Mouse (Mus musculus) forebrain, embryonic 10.5 days (tissue): Measurements from ENCODE around the gene Dmbx1. TPM values are rescaled to one million over a fixed set of nuclear protein-coding genes. Genes with fewer than 3 reads are reported as not detected.

ENCODE experiments used
- DNase-seq: peaks from one replicate; pipeline ENCODE4 v3.0.0-alpha.2; 2017; ENCODE audit warnings: low spot score; ENCODE audit errors: extremely low spot score
- H3K27ac ChIP-seq: fragments of 300-500 bp; sonication (generic); 2 replicates; pipeline ENCODE4 v1.5.1; 2016; ENCODE audit warnings: mild to moderate bottlenecking
- H3K27me3 ChIP-seq: fragments of 300-500 bp; sonication (generic); 2 replicates; pipeline ENCODE4 v1.6.1; 2016; ENCODE audit warnings: mild to moderate bottlenecking; ENCODE audit not compliant: poor library complexity, severe bottlenecking
- H3K36me3 ChIP-seq: fragments of 300-500 bp; sonication (generic); replicated peaks from 2 replicates; pipeline ENCODE4 v1.6.1; 2016; ENCODE audit warnings: mild to moderate bottlenecking, moderate library complexity
- H3K4me1 ChIP-seq: fragments of 300-500 bp; sonication (generic); 2 replicates; pipeline ENCODE4 v1.6.1; 2016
- H3K4me3 ChIP-seq: fragments of 300-500 bp; sonication (generic); 2 replicates; pipeline ENCODE4 v1.5.1; 2016; ENCODE audit warnings: mild to moderate bottlenecking, moderate library complexity
- H3K9me3 ChIP-seq: fragments of 300-500 bp; sonication (generic); 2 replicates; pipeline ENCODE4 v1.6.1; 2016; ENCODE audit warnings: mild to moderate bottlenecking, moderate library complexity
- WGBS: fragments of 180-500 bp; shearing (Covaris S2); methylation state at CpG from one replicate; pipeline ENCODE4 v1.1.7; 2016; 5-methylcytosine and 5-hydroxymethylcytosine counted together
- polyA plus RNA-seq: library from polyadenylated mRNA; unstranded; fragments of >200 nt; fragmentation: Nextera tagmentation; extraction: Ambion mirVana; gene quantifications from 2 replicates; pipeline ENCODE4 v1.2.1, GENCODE M21; 2016

The Dmbx1 gene
- polyA plus RNA-seq, 1 experiment from 2014 or later, result 2.3 TPM

- DNase-seq, result peak; percentile 45
- Histone ChIP-seq H3K27ac (no peak overlapping the region), H3K36me3 (no peaks in the 10 kb centered on the region), H3K9me3 (no peaks in the 10 kb centered on the region), H3K4me1 (peaks cover 54% of the 10 kb centered on the region), H3K4me3 (no peak overlapping the region), H3K27me3 (peaks cover 98% of the 10 kb centered on the region)
- WGBS, result 2% methylated on average over 7 of the region's 7 CpGs
Observed at GRCm38 (mm10) chr4:115905701-115906100, 34.0 kb downstream of the Dmbx1 start.

- Histone ChIP-seq H3K4me1 (peaks cover 54% of the 10 kb centered on the region), H3K27me3 (peaks cover 100% of the 10 kb centered on the region), H3K27ac (no peak overlapping the region), H3K36me3 (no peaks in the 10 kb centered on the region), H3K4me3 (no peak overlapping the region; the same call in 1 of the 2 replicates), H3K9me3 (no peaks in the 10 kb centered on the region)
- DNase-seq, result peak; percentile 47
- WGBS, result 3% methylated on average over 12 of the region's 12 CpGs
Observed at GRCm38 (mm10) chr4:115904375-115904774, 35.4 kb downstream of the Dmbx1 start.

- peak; percentile 74 for DNase-seq
Observed at GRCm38 (mm10) chr4:115902816-115903215, 36.9 kb downstream of the Dmbx1 start.

GRCm38 (mm10) chr4:115897901-115898631, 41.7 kb downstream of the Dmbx1 start:
- H3K9me3 ChIP-seq, result no peaks in the 10 kb centered on the region
- DNase-seq, result peak; percentile 61
- peaks cover 95% of the 10 kb centered on the region for H3K27me3 ChIP-seq
- H3K27ac ChIP-seq, result peak overlapping the region; percentile 78
- no peaks in the 10 kb centered on the region for H3K36me3 ChIP-seq
- H3K4me1 ChIP-seq, result peaks cover 13% of the 10 kb centered on the region
- under 1% methylated on average over 55 of the region's 56 CpGs for WGBS
- H3K4me3 ChIP-seq, result peak overlapping the region; percentile 58

More at GRCm38 (mm10) chr4:115902816-115903215, 36.9 kb downstream of the Dmbx1 start:
- Histone ChIP-seq H3K36me3 (no peaks in the 10 kb centered on the region), H3K4me3 (no peak overlapping the region), H3K27ac (no peak overlapping the region), H3K27me3 (peaks cover 100% of the 10 kb centered on the region), H3K4me1 (peaks cover 49% of the 10 kb centered on the region), H3K9me3 (no peaks in the 10 kb centered on the region)
- WGBS, result 20% methylated on average over 5 of the region's 5 CpGs

- Histone ChIP-seq H3K27ac (no peak overlapping the region), H3K27me3 (peaks cover 95% of the 10 kb centered on the region), H3K4me3 (no peak overlapping the region), H3K4me1 (peaks cover 28% of the 10 kb centered on the region), H3K36me3 (no peaks in the 10 kb centered on the region), H3K9me3 (no peaks in the 10 kb centered on the region)
- WGBS, result 19% methylated on average over 3 of the region's 3 CpGs
- DNase-seq, result no peak
Observed at GRCm38 (mm10) chr4:115894281-115894680, 45.4 kb downstream of the Dmbx1 start.

- Histone ChIP-seq H3K36me3 (no peaks in the 10 kb centered on the region), H3K9me3 (no peaks in the 10 kb centered on the region), H3K27me3 (peaks cover 82% of the 10 kb centered on the region), H3K4me3 (peak within 1 kb of the TSS; percentile 50), H3K27ac (peak within 1 kb of the TSS; percentile 54; the same call in 1 of the 2 replicates), H3K4me1 (peaks cover 15% of the 10 kb centered on the region)
- under 1% methylated on average over 31 of the region's 31 CpGs for WGBS
- peak; percentile 38 for DNase-seq
Observed at GRCm38 (mm10) chr4:115890553-115890952, 49.2 kb downstream of the Dmbx1 start, which contains the start of gene 6430628N08Rik. Gene 6430628N08Rik (plus strand): TSS chr4:115890665.

- WGBS, result 11% methylated on average over 6 of the region's 6 CpGs
- Histone ChIP-seq H3K27me3 (peaks cover 83% of the 10 kb centered on the region), H3K4me3 (peak overlapping the region; percentile 50), H3K36me3 (no peaks in the 10 kb centered on the region), H3K9me3 (no peaks in the 10 kb centered on the region), H3K4me1 (peaks cover 15% of the 10 kb centered on the region), H3K27ac (peak overlapping the region; percentile 54; the same call in 1 of the 2 replicates)
- DNase-seq, result no peak
Observed at GRCm38 (mm10) chr4:115890066-115890465, 49.7 kb downstream of the Dmbx1 start.

- H3K27ac ChIP-seq, result no peak overlapping the region
- peaks cover 74% of the 10 kb centered on the region for H3K27me3 ChIP-seq
- no peak for DNase-seq
- peaks cover 22% of the 10 kb centered on the region for H3K4me1 ChIP-seq
- 67% methylated on average over 1 of the region's 1 CpGs for WGBS
- no peaks in the 10 kb centered on the region for H3K9me3 ChIP-seq
- no peaks in the 10 kb centered on the region for H3K36me3 ChIP-seq
- H3K4me3 ChIP-seq, result no peak overlapping the region
Observed at GRCm38 (mm10) chr4:115886875-115887274, 52.9 kb downstream of the Dmbx1 start.

GRCm38 (mm10) chr4:115885846-115886245, 53.9 kb downstream of the Dmbx1 start:
- no peak for DNase-seq
- Histone ChIP-seq H3K36me3 (no peaks in the 10 kb centered on the region), H3K4me1 (peaks cover 29% of the 10 kb centered on the region), H3K4me3 (no peak overlapping the region), H3K27me3 (peaks cover 63% of the 10 kb centered on the region), H3K9me3 (no peaks in the 10 kb centered on the region), H3K27ac (no peak overlapping the region)
- 85% methylated on average over 3 of the region's 3 CpGs for WGBS

GRCm38 (mm10) chr4:115884022-115884421, 55.7 kb downstream of the Dmbx1 start, which contains the start of gene Kncn:
Gene Kncn (plus strand): TSS chr4:115884400.
- Histone ChIP-seq H3K4me1 (peaks cover 36% of the 10 kb centered on the region), H3K36me3 (no peaks in the 10 kb centered on the region), H3K9me3 (no peaks in the 10 kb centered on the region), H3K4me3 (no peak within 1 kb of the TSS), H3K27ac (no peak within 1 kb of the TSS), H3K27me3 (peaks cover 59% of the 10 kb centered on the region)
- no peak for DNase-seq
- WGBS, result 85% methylated on average over 6 of the region's 6 CpGs

- Histone ChIP-seq H3K27ac (no peak overlapping the region), H3K9me3 (no peaks in the 10 kb centered on the region), H3K27me3 (peaks cover 54% of the 10 kb centered on the region), H3K4me1 (peaks cover 54% of the 10 kb centered on the region), H3K4me3 (no peak overlapping the region), H3K36me3 (no peaks in the 10 kb centered on the region)
- DNase-seq, result no peak
- 76% methylated on average over 4 of the region's 4 CpGs for WGBS
Observed at GRCm38 (mm10) chr4:115882195-115882594, 57.5 kb downstream of the Dmbx1 start.

GRCm38 (mm10) chr4:115881183-115881582, 58.5 kb downstream of the Dmbx1 start:
- Histone ChIP-seq H3K36me3 (peaks cover 6% of the 10 kb centered on the region; the same call in 1 of the 2 replicates), H3K27ac (peak overlapping the region; percentile 86), H3K4me3 (no peak overlapping the region), H3K4me1 (peaks cover 58% of the 10 kb centered on the region), H3K9me3 (no peaks in the 10 kb centered on the region), H3K27me3 (peaks cover 50% of the 10 kb centered on the region)
- WGBS, result 7% methylated on average over 1 of the region's 1 CpGs
- DNase-seq, result peak; percentile 46

GRCm38 (mm10) chr4:115878828-115879227, 60.9 kb downstream of the Dmbx1 start:
- Histone ChIP-seq H3K4me3 (no peak overlapping the region), H3K9me3 (no peaks in the 10 kb centered on the region), H3K27ac (peak overlapping the region; percentile 86), H3K36me3 (peaks cover 29% of the 10 kb centered on the region), H3K4me1 (peaks cover 60% of the 10 kb centered on the region), H3K27me3 (peaks cover 38% of the 10 kb centered on the region)
- DNase-seq, result no peak
- WGBS, result 41% methylated on average over 9 of the region's 9 CpGs
